Mouse (Mus musculus) bone marrow macrophage, adult 2 months (primary cell): ENCODE measurements around the gene Cpeb1.

Experiments used
- CTCF ChIP-seq: IDR thresholded peaks from 2 replicates; pipeline ENCODE4 v1.5.1; 2012; ENCODE audit warnings: low read depth, mild to moderate bottlenecking, low read length, moderate library complexity
- POLR2A ChIP-seq: IDR thresholded peaks from 2 replicates; pipeline ENCODE4 v1.6.1; 2012; ENCODE audit warnings: mild to moderate bottlenecking, low read depth, low read length, borderline replicate concordance

GRCm38 (mm10) chr7:81462815-81463214 lies 7.5 kb upstream of the Cpeb1 start:
- TF ChIP-seq POLR2A = no peak
- no peak for TF ChIP-seq CTCF
